In the genomic region with DNA sequence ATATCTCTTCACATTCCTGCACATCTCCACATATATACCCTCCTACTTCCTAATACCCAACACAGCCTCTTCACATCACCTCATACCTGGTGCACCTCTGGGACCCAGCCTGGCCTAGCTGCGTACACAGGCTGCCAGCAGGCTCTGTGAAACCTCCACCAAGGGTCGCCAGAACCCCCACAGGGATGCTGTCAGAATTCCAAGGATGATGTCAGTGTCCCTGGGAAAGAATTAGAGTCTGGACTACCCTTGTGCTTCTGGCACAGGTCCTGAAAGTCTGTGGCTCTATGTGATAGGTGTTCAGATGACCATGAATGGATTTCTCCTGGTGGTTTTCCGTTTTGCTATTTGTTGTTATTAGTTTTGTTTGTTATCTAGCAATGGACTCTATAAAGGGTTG, we compare ENCODE assay signal across 16 mouse cellular contexts.
"Had no signal": no experiment of that assay in that cellular context is flagged by ENCODE, and none has a peak within 500 bp of the region (broad histone marks: within the 10 kb centered on the region; RNA-seq: fewer than 3 reads in every experiment).

No protein-coding gene starts in this region.

- DNase-seq: cerebellum, adult 9-10 months; cerebellum, adult 9-11 months; cerebellum, postnatal 36 days; embryo, embryonic 11 days; forebrain, postnatal 0 days; gastrocnemius, adult 2 months; gastrocnemius, postnatal 10 days; gastrocnemius, postnatal 14 days; gastrocnemius, postnatal 25 days; gastrocnemius, postnatal 36 days; heart, adult 18-20 months; heart, adult 2 months had no signal

- ATAC-seq: forebrain, embryonic 13.5 days; forebrain, embryonic 14.5 days; forebrain, embryonic 15.5 days; forebrain, embryonic 16.5 days; forebrain, postnatal 0 days had no signal
